Mouse (Mus musculus) heart, embryonic 14.5 days (tissue): ENCODE measurements around the gene Pdss2. TPM values are rescaled to one million over a fixed set of nuclear protein-coding genes. Genes with fewer than 3 reads are reported as not detected.

Experiments
- ATAC-seq: fragments of 200-750 bp; cut with Nextera tagmentation; 2 replicates; pipeline ENCODE4 v1.8.0; 2017; ENCODE audit warnings: low read depth, moderate TSS enrichment; ENCODE audit not compliant: insufficient number of reproducible peaks, insufficient read depth, low FRiP score
- H3K27ac ChIP-seq, 2 experiments: fragments of 200-500 bp in 1 of 2; fragments of 300-500 bp in 1 of 2; sonication (generic) in 1 of 2; replicated peaks in 1 of 2; 2 replicates each; pipeline ENCODE4 v1.5.1; 2012 to 2014; ENCODE audit warnings: low read depth in 2 of 2, low read length in 2 of 2, control low read depth in 1 of 2, mild to moderate bottlenecking in 1 of 2, mixed read lengths in 1 of 2; ENCODE audit not compliant: control insufficient read depth in 1 of 2, insufficient read depth in 1 of 2
- H3K27me3 ChIP-seq: fragments of 300-500 bp; sonication (generic); 2 replicates; pipeline ENCODE4 v1.6.1; 2014; ENCODE audit warnings: mild to moderate bottlenecking, low read length, control low read depth; ENCODE audit not compliant: control insufficient read depth, insufficient read depth
- H3K36me3 ChIP-seq: fragments of 300-500 bp; sonication (generic); 2 replicates; pipeline ENCODE4 v1.6.1; 2014; ENCODE audit warnings: mild to moderate bottlenecking, control low read depth, low read length, mixed read lengths; ENCODE audit not compliant: control insufficient read depth, insufficient read depth
- H3K4me1 ChIP-seq, 2 experiments: fragments of 200-500 bp in 1 of 2; fragments of 300-500 bp in 1 of 2; sonication (generic) in 1 of 2; 2 replicates each; pipeline ENCODE4 v1.6.1; 2012 to 2014; ENCODE audit warnings: low read length in 2 of 2, control low read depth in 1 of 2, mixed read lengths in 1 of 2; ENCODE audit not compliant: control insufficient read depth in 2 of 2, insufficient read depth in 2 of 2
- H3K4me2 ChIP-seq: fragments of 300-500 bp; sonication (generic); 2 replicates; pipeline ENCODE4 v1.6.1; 2014; ENCODE audit warnings: mild to moderate bottlenecking, low read length
- H3K4me3 ChIP-seq, 2 experiments: fragments of 200-500 bp in 1 of 2; fragments of 300-500 bp in 1 of 2; sonication (generic) in 1 of 2; 2 replicates each; pipeline ENCODE4 v1.5.1; 2012 to 2014; ENCODE audit warnings: low read length in 2 of 2, mild to moderate bottlenecking in 2 of 2, control low read depth in 1 of 2, low read depth in 1 of 2, moderate library complexity in 1 of 2; ENCODE audit not compliant: control insufficient read depth in 1 of 2, insufficient read depth in 1 of 2
- H3K9ac ChIP-seq: fragments of 300-500 bp; sonication (generic); 2 replicates; pipeline ENCODE4 v1.6.1; 2014; ENCODE audit warnings: mild to moderate bottlenecking, low read length
- H3K9me3 ChIP-seq: fragments of 300-500 bp; sonication (generic); 2 replicates; pipeline ENCODE4 v1.6.1; 2016; ENCODE audit warnings: low read length, control low read depth; ENCODE audit not compliant: control insufficient read depth
- WGBS: fragments of 180-500 bp; shearing (Covaris S2); extraction: QIAGEN DNeasy Blood & Tissue Kit; methylation state at CpG from one replicate; pipeline ENCODE4 v1.1.7; 2014; 5-methylcytosine and 5-hydroxymethylcytosine counted together
- polyA plus RNA-seq: library from polyadenylated mRNA; unstranded; fragments of >200 nt; fragmentation: Nextera tagmentation; extraction: Ambion mirVana; gene quantifications from 2 replicates; pipeline ENCODE4 v1.2.1, GENCODE M21; 2014

Gene Pdss2
- polyA plus RNA-seq, 1 experiment from 2014 or later: 11.1 TPM

GRCm38 (mm10) chr10:43483426-43483995 is 262.2 kb downstream of the Pdss2 start:
- Histone ChIP-seq H3K27ac (peak overlapping the region; percentile 85 to 88), H3K4me3 (peak overlapping the region in 1 of 2 experiments; percentile 20; a peak in 1 of 4 replicates), H3K36me3 (no peaks in the 10 kb centered on the region), H3K4me2 (peak overlapping the region; percentile 58), H3K9ac (peak overlapping the region; percentile 71), H3K9me3 (no peaks in the 10 kb centered on the region), H3K27me3 (no peaks in the 10 kb centered on the region), H3K4me1 (peaks cover 15 to 43% of the 10 kb centered on the region in 2 experiments)
- 14% methylated on average over 9 of the region's 9 CpGs for WGBS
- ATAC-seq: no peak

GRCm38 (mm10) chr10:43485751-43486268 is 264.5 kb downstream of the Pdss2 start:
- H3K4me1 ChIP-seq: peaks cover 28 to 56% of the 10 kb centered on the region in 2 experiments
- no peaks in the 10 kb centered on the region for H3K36me3 ChIP-seq
- no peaks in the 10 kb centered on the region for H3K27me3 ChIP-seq
- no peak overlapping the region for H3K27ac ChIP-seq
- no peak for ATAC-seq
- 79% methylated on average over 6 of the region's 6 CpGs for WGBS
- no peaks in the 10 kb centered on the region for H3K9me3 ChIP-seq
- no peak overlapping the region for H3K4me2 ChIP-seq
- H3K4me3 ChIP-seq: no peak overlapping the region
- no peak overlapping the region for H3K9ac ChIP-seq

- no peak overlapping the region for H3K4me3 ChIP-seq
- no peak for ATAC-seq
- H3K9ac ChIP-seq: no peak overlapping the region
- H3K27ac ChIP-seq: 0 out of 4 replicates have a peak overlapping the region, but pooled peaks have one; percentile 6 to 14
- no peaks in the 10 kb centered on the region for H3K27me3 ChIP-seq
- H3K4me2 ChIP-seq: no peak overlapping the region
- H3K4me1 ChIP-seq: peaks cover 30 to 50% of the 10 kb centered on the region in 2 experiments
- WGBS: 59% methylated on average over 3 of the region's 3 CpGs
- H3K36me3 ChIP-seq: no peaks in the 10 kb centered on the region
- no peaks in the 10 kb centered on the region for H3K9me3 ChIP-seq
Observed at GRCm38 (mm10) chr10:43487441-43488010, 266.2 kb downstream of the Pdss2 start.

GRCm38 (mm10) chr10:43488258-43488657 is 267.0 kb downstream of the Pdss2 start:
- Histone ChIP-seq H3K27me3 (no peaks in the 10 kb centered on the region), H3K4me2 (no peak overlapping the region), H3K4me1 (peaks cover 26 to 43% of the 10 kb centered on the region in 2 experiments), H3K9me3 (no peaks in the 10 kb centered on the region), H3K9ac (no peak overlapping the region), H3K36me3 (no peaks in the 10 kb centered on the region), H3K27ac (no peak overlapping the region), H3K4me3 (no peak overlapping the region)
- 84% methylated on average over 4 of the region's 4 CpGs for WGBS
- no peak for ATAC-seq

GRCm38 (mm10) chr10:43489139-43489538 is 267.9 kb downstream of the Pdss2 start:
- peaks cover 24 to 37% of the 10 kb centered on the region in 2 experiments for H3K4me1 ChIP-seq
- WGBS: 74% methylated on average over 7 of the region's 7 CpGs
- no peak overlapping the region for H3K4me3 ChIP-seq
- no peaks in the 10 kb centered on the region for H3K36me3 ChIP-seq
- peak overlapping the region in 1 of 2 experiments; percentile 64; a peak in 3 of 4 replicates for H3K27ac ChIP-seq
- H3K9me3 ChIP-seq: no peaks in the 10 kb centered on the region
- H3K4me2 ChIP-seq: peak overlapping the region; percentile 31
- no peak for ATAC-seq
- H3K9ac ChIP-seq: no peak overlapping the region
- no peaks in the 10 kb centered on the region for H3K27me3 ChIP-seq

GRCm38 (mm10) chr10:43489550-43489949 is 268.3 kb downstream of the Pdss2 start:
- H3K27me3 ChIP-seq: no peaks in the 10 kb centered on the region
- no peak overlapping the region for H3K4me3 ChIP-seq
- H3K4me2 ChIP-seq: peak overlapping the region; percentile 31
- H3K36me3 ChIP-seq: 0 out of 2 replicates have a peak, but pooled peaks cover 4% of the 10 kb centered on the region
- no peaks in the 10 kb centered on the region for H3K9me3 ChIP-seq
- peak overlapping the region; percentile 28; the same call in 1 of the 2 replicates for H3K9ac ChIP-seq
- H3K27ac ChIP-seq: peak overlapping the region; percentile 34 to 64; a peak in 3 of 4 replicates
- 26% methylated on average over 6 of the region's 6 CpGs for WGBS
- ATAC-seq: peak; percentile 51; the same call in 1 of the 2 replicates
- peaks cover 22 to 37% of the 10 kb centered on the region in 2 experiments for H3K4me1 ChIP-seq

GRCm38 (mm10) chr10:43490034-43490433 is 268.7 kb downstream of the Pdss2 start:
- Histone ChIP-seq H3K4me2 (peak overlapping the region; percentile 31), H3K4me3 (no peak overlapping the region), H3K36me3 (0 out of 2 replicates have a peak, but pooled peaks cover 9% of the 10 kb centered on the region), H3K9me3 (no peaks in the 10 kb centered on the region), H3K27me3 (no peaks in the 10 kb centered on the region), H3K9ac (peak overlapping the region; percentile 28; the same call in 1 of the 2 replicates), H3K27ac (peak overlapping the region; percentile 34 to 64; a peak in 3 of 4 replicates), H3K4me1 (peaks cover 22 to 36% of the 10 kb centered on the region in 2 experiments)
- 59% methylated on average over 8 of the region's 8 CpGs for WGBS
- no peak for ATAC-seq
